Mouse (Mus musculus) liver, embryonic 16.5 days (tissue): ENCODE measurements at regions not wholly inside any gene's neighbourhood (a gene's known extent, or its start where the extent isn't known, plus 50 kb on each side); places are given as distances from the start of the nearest gene placed in this dataset.

Experiments
- ATAC-seq: fragments of 200-750 bp; cut with Nextera tagmentation; 2 replicates; pipeline ENCODE4 v1.8.0; 2017; ENCODE audit warnings: low read depth, mild to moderate bottlenecking, moderate number of reproducible peaks, moderate library complexity
- H3K27ac ChIP-seq: fragments of 300-500 bp; sonication (generic); 2 replicates; pipeline ENCODE4 v1.5.1; 2014; ENCODE audit warnings: mild to moderate bottlenecking, low read length
- H3K27me3 ChIP-seq: fragments of 300-500 bp; sonication (generic); 2 replicates; pipeline ENCODE4 v1.6.1; 2014; ENCODE audit warnings: low read depth, low read length, mixed read lengths; ENCODE audit not compliant: control insufficient read depth, insufficient read depth
- H3K36me3 ChIP-seq: fragments of 300-500 bp; sonication (generic); 2 replicates; pipeline ENCODE4 v1.6.1; 2014; ENCODE audit warnings: mild to moderate bottlenecking; ENCODE audit not compliant: control insufficient read depth, insufficient read depth
- H3K4me1 ChIP-seq: fragments of 300-500 bp; sonication (generic); 2 replicates; pipeline ENCODE4 v1.6.1; 2014; ENCODE audit warnings: low read depth, low read length, mixed read lengths; ENCODE audit not compliant: control insufficient read depth
- H3K4me2 ChIP-seq: fragments of 300-500 bp; sonication (generic); 2 replicates; pipeline ENCODE4 v1.6.1; 2014; ENCODE audit warnings: low read depth, low read length, mixed read lengths
- H3K4me3 ChIP-seq: fragments of 300-500 bp; sonication (generic); 2 replicates; pipeline ENCODE4 v1.5.1; 2014; ENCODE audit warnings: low read depth, mild to moderate bottlenecking, low read length
- H3K9ac ChIP-seq: fragments of 300-500 bp; sonication (generic); 2 replicates; pipeline ENCODE4 v1.6.1; 2014; ENCODE audit warnings: low read depth, low read length
- H3K9me3 ChIP-seq: fragments of 300-500 bp; sonication (generic); replicated peaks from 2 replicates; pipeline ENCODE4 v1.6.1; 2016; ENCODE audit warnings: low read length; ENCODE audit not compliant: control insufficient read depth
- WGBS: fragments of 180-500 bp; shearing (Covaris S2); extraction: QIAGEN DNeasy Blood & Tissue Kit; methylation state at CpG from one replicate; pipeline ENCODE4 v1.1.7; 2014; ENCODE audit not compliant: insufficient replicate concordance; 5-methylcytosine and 5-hydroxymethylcytosine counted together

- ATAC-seq: no peak
- Histone ChIP-seq H3K4me1 (no peaks in the 10 kb centered on the region), H3K4me2 (no peak overlapping the region), H3K4me3 (no peak overlapping the region), H3K9ac (no peak overlapping the region), H3K9me3 (no peaks in the 10 kb centered on the region), H3K36me3 (no peaks in the 10 kb centered on the region), H3K27ac (no peak overlapping the region), H3K27me3 (no peaks in the 10 kb centered on the region)
- 64% methylated on average over 2 of the region's 2 CpGs for WGBS
Measured at GRCm38 (mm10) chr5:47390735-47391134, 592.2 kb upstream of the Slit2 start.

DNA sequence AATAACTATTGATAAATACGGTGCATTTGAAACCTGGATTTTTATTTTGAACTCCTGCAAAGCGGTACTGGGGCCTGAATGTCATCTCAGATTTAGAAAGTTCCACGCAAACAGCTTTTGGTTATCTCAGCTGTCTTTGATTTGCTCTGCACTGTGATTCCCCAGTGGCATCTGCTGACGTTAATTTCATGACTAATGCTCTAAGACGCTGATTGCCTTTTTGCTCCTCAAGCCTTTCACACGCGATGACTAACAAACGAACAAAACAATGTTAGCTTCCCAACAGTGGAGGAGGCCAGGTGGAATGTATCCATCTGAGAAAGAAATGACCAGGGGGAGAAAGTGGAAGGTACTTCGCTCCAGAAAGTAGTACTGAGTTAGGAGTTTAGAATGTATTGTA lies 586.1 kb upstream of the Slit2 start:
- Histone ChIP-seq H3K27ac (no peak overlapping the region), H3K4me3 (no peak overlapping the region), H3K27me3 (no peaks in the 10 kb centered on the region), H3K4me2 (no peak overlapping the region), H3K9me3 (no peaks in the 10 kb centered on the region), H3K36me3 (no peaks in the 10 kb centered on the region), H3K4me1 (no peaks in the 10 kb centered on the region), H3K9ac (no peak overlapping the region)
- no peak for ATAC-seq
- WGBS: 68% methylated on average over 9 of the region's 9 CpGs

GRCm38 (mm10) chr5:47421916-47422315 lies 561.0 kb upstream of the Slit2 start:
- no peak overlapping the region for H3K4me2 ChIP-seq
- H3K4me3 ChIP-seq: no peak overlapping the region
- H3K27ac ChIP-seq: no peak overlapping the region
- no peaks in the 10 kb centered on the region for H3K9me3 ChIP-seq
- H3K9ac ChIP-seq: no peak overlapping the region
- H3K4me1 ChIP-seq: no peaks in the 10 kb centered on the region
- ATAC-seq: no peak
- H3K36me3 ChIP-seq: no peaks in the 10 kb centered on the region
- 56% methylated on average over 2 of the region's 2 CpGs for WGBS
- H3K27me3 ChIP-seq: no peaks in the 10 kb centered on the region

DNA sequence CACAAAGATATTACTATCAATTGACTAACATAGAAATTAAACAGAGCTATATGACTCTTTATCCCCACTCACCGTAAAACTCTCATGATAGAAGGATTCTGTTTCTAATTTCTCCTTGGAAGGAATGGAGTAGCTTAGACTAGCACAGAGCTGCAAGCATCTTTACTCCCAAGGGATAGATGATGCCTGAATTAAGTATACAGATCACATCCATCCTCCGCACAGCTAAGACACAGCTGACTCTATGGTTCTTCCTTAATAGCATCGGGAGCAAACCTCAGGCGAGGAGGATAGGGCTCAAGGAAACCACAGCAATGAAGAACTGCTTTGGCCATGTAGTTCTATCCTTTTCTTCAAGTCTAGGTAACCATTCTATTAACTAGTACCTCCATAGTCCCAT lies 556.9 kb upstream of the Slit2 start:
- no peaks in the 10 kb centered on the region for H3K36me3 ChIP-seq
- ATAC-seq: no peak
- H3K9me3 ChIP-seq: no peaks in the 10 kb centered on the region
- no peaks in the 10 kb centered on the region for H3K4me1 ChIP-seq
- WGBS: 66% methylated on average over 4 of the region's 4 CpGs
- H3K9ac ChIP-seq: no peak overlapping the region
- H3K4me2 ChIP-seq: no peak overlapping the region
- H3K4me3 ChIP-seq: no peak overlapping the region
- no peak overlapping the region for H3K27ac ChIP-seq
- no peaks in the 10 kb centered on the region for H3K27me3 ChIP-seq

GRCm38 (mm10) chr5:47426467-47426866 lies 556.5 kb upstream of the Slit2 start:
- ATAC-seq: no peak
- Histone ChIP-seq H3K4me1 (no peaks in the 10 kb centered on the region), H3K9me3 (no peaks in the 10 kb centered on the region), H3K4me3 (no peak overlapping the region), H3K9ac (no peak overlapping the region), H3K36me3 (no peaks in the 10 kb centered on the region), H3K27ac (no peak overlapping the region), H3K4me2 (no peak overlapping the region), H3K27me3 (no peaks in the 10 kb centered on the region)
- WGBS: 66% methylated on average over 6 of the region's 6 CpGs

- no peak overlapping the region for H3K9ac ChIP-seq
- no peak overlapping the region for H3K4me2 ChIP-seq
- no peaks in the 10 kb centered on the region for H3K36me3 ChIP-seq
- no peak for ATAC-seq
- no peaks in the 10 kb centered on the region for H3K9me3 ChIP-seq
- no peaks in the 10 kb centered on the region for H3K4me1 ChIP-seq
- H3K27me3 ChIP-seq: no peaks in the 10 kb centered on the region
- H3K27ac ChIP-seq: no peak overlapping the region
- no peak overlapping the region for H3K4me3 ChIP-seq
- WGBS: 53% methylated on average over 10 of the region's 10 CpGs
Measured at GRCm38 (mm10) chr5:47429217-47430172, 553.4 kb upstream of the Slit2 start.

DNA sequence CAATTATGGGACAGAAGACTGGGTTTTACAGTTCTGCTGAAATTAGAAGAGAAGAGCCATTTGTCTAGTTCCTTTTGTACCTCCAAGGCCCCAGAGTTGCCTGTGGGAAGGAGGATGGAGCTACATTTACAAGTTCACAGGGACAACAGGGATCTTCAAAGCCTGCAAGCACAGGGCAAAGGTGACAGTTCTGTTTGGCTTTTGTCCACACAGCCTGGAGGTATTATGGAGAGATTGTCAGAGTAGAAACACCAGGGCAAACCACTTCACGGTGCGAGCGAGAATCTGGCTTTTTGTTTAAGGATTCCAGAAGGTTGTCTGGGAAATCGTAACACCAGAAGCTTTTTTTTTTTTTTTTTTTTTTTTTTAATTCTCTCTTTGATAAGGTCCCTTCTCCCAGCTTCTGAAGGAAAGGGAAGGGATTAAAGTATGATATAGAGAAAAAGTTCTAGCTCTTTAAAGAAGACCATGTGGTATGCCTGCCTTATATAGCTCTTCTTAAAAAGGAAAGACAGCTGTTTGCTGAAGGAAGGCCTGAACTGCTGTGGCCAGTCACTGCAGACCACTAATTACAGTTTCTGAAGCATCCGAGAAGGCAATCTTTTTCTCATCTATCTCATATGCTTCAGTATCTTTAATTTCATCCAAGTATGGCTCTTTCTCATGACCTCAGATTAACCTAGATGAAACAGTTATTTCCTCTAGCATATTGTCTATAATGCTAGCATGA lies 551.2 kb upstream of the Slit2 start:
- Histone ChIP-seq H3K36me3 (no peaks in the 10 kb centered on the region), H3K4me2 (no peak overlapping the region), H3K9ac (no peak overlapping the region), H3K27ac (no peak overlapping the region), H3K27me3 (no peaks in the 10 kb centered on the region), H3K4me3 (no peak overlapping the region), H3K9me3 (no peaks in the 10 kb centered on the region), H3K4me1 (no peaks in the 10 kb centered on the region)
- 0 out of 2 replicates have a peak, but pooled peaks have one; percentile 35 for ATAC-seq
- WGBS: 58% methylated on average over 5 of the region's 5 CpGs

DNA sequence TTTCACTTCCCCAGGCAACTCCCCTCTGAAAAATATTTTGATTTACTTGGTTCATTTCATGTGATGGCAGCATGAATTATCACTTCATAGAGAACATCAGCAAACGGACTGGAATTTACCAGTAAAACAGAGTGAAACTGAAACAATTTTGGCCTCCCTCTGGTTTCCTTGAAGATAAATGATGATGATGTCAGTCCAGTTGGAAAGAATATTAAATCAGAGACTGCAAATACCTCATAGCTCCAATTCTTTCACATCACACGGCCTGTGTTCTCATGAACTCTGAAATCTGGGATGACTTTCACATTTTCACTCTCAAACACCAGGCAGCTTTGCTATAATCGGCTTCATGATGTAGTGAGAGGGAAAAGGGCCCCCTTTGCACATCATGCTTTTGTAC lies 546.5 kb upstream of the Slit2 start:
- Histone ChIP-seq H3K27ac (no peak overlapping the region), H3K4me1 (no peaks in the 10 kb centered on the region), H3K27me3 (no peaks in the 10 kb centered on the region), H3K4me2 (no peak overlapping the region), H3K9me3 (no peaks in the 10 kb centered on the region), H3K36me3 (no peaks in the 10 kb centered on the region), H3K9ac (no peak overlapping the region), H3K4me3 (no peak overlapping the region)
- no peak for ATAC-seq
- WGBS: 51% methylated on average over 3 of the region's 3 CpGs
